Mouse (Mus musculus): ENCODE results near the gene Cyp26a1. TPM values are rescaled to one million over a fixed set of nuclear protein-coding genes. Genes with fewer than 3 reads are reported as not detected.

Cyp26a1 gene
- polyA plus RNA-seq, 1 experiment, result 5.3 TPM

DNA sequence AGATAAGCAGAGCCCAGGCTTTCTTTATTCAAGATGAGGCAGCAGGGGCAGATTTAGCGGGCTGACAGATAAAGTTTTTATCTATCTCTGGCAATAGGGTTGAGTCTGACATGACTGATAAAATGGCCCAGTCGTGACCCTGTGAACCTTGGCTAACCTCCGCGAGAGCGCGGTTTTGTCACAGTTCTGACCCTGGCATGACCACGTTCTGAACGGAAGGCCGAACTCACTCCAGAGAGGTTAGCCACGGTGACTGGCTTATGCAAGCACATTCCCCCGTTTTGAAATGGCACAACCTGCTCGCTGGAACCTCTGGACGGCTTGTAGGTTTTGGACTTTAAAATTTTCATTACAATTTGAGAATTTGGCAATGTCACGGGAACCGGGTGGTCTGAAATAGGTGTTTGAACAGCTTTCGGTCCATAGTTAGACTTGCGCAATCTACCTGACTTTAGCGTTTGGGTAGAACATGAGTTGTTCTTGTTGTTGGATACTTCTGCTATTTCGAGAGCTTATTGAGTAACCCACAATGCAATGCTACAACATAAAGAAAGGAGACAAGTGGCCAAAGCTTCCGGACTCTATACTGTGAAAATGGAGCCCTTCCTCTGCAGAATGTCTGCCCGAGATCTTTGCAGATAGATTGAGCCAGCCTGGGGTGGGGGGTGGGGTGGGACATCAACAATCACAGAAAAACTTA is 4.9 kb downstream of the Cyp26a1 start:
- H3K27ac ChIP-seq (ENCODE audit: insufficient read depth, low read length), result no peak overlapping the region
- H3K4me1 ChIP-seq (ENCODE audit: control insufficient read depth, insufficient read depth, low read length), result no peaks in the 10 kb centered on the region
- peaks cover 12% of the 10 kb centered on the region; the same call in 1 of the 2 replicates for H3K27me3 ChIP-seq (ENCODE audit: control insufficient read depth, insufficient read depth, low read length, poor library complexity, severe bottlenecking)
- no peaks in the 10 kb centered on the region for H3K9me3 ChIP-seq (replicated peaks; ENCODE audit: control insufficient read depth, insufficient read depth, low read length, poor library complexity, severe bottlenecking)
- no peak overlapping the region for H3K9ac ChIP-seq (ENCODE audit: low read depth, poor library complexity, severe bottlenecking)
- no peak overlapping the region for H3K4me3 ChIP-seq (ENCODE audit: low read depth, low read length)
- TF ChIP-seq POLR2A (IDR thresholded peaks at IDR 0.05; ENCODE audit: insufficient read depth, low read length) (no peak), EP300 (IDR thresholded peaks at IDR 0.05; ENCODE audit: insufficient read depth, low read depth, low read length) (no peak), CTCF (IDR thresholded peaks at IDR 0.05; ENCODE audit: low read depth, low read length) (no peak)
- no peaks in the 10 kb centered on the region for H3K36me3 ChIP-seq (ENCODE audit: control insufficient read depth, insufficient read depth, low read length, poor library complexity, severe bottlenecking)

DNA sequence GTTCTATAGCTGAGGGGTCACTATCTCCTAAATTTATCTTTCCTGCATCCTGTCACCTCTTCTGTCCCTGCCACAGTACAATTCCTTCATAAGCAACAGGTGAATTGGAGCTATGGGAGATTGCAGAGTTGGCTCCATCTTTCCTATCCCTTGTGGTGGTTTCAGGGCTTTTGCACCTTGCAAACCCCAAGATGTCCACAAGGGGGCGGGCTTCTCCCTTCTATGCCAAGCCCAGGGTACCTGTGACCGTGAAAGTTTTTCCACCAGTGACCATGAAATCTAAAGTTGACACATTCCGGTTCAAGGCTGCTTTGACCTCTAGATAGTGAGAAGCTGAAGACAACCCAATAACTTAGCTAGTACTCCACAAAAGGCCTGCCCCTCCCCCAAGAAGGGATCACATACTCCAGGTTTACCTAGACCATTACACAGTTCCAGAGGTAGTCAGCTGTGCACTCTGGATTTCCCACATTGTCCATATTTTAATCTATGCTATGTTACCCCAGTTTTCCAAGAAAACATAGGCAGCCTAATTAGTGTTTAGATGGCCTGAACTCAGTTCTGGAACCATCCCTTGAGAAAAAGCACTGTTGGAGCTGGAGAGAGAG is 6.4 kb downstream of the Cyp26a1 start:
- H3K27ac ChIP-seq (ENCODE audit: insufficient read depth, low read length), result no peak overlapping the region
- peaks cover 9% of the 10 kb centered on the region; the same call in 1 of the 2 replicates for H3K27me3 ChIP-seq (ENCODE audit: control insufficient read depth, insufficient read depth, low read length, poor library complexity, severe bottlenecking)
- H3K36me3 ChIP-seq (ENCODE audit: control insufficient read depth, insufficient read depth, low read length, poor library complexity, severe bottlenecking), result no peaks in the 10 kb centered on the region
- TF ChIP-seq EP300 (IDR thresholded peaks at IDR 0.05; ENCODE audit: insufficient read depth, low read depth, low read length), result no peak
- TF ChIP-seq CTCF (IDR thresholded peaks at IDR 0.05; ENCODE audit: low read depth, low read length), result peak; percentile 80
- no peak overlapping the region for H3K9ac ChIP-seq (ENCODE audit: low read depth, poor library complexity, severe bottlenecking)
- H3K9me3 ChIP-seq (replicated peaks; ENCODE audit: control insufficient read depth, insufficient read depth, low read length, poor library complexity, severe bottlenecking), result no peaks in the 10 kb centered on the region
- H3K4me3 ChIP-seq (ENCODE audit: low read depth, low read length), result no peak overlapping the region
- H3K4me1 ChIP-seq (ENCODE audit: control insufficient read depth, insufficient read depth, low read length), result no peaks in the 10 kb centered on the region

GRCm38 (mm10) chr19:37705722-37706121 is 8.1 kb downstream of the Cyp26a1 start:
- TF ChIP-seq CTCF (IDR thresholded peaks at IDR 0.05; ENCODE audit: low read depth, low read length), result no peak
- no peak for TF ChIP-seq POLR2A (IDR thresholded peaks at IDR 0.05; ENCODE audit: insufficient read depth, low read length)
- no peak for TF ChIP-seq EP300 (IDR thresholded peaks at IDR 0.05; ENCODE audit: insufficient read depth, low read depth, low read length)
- H3K27ac ChIP-seq (ENCODE audit: insufficient read depth, low read length), result no peak overlapping the region
- H3K9ac ChIP-seq (ENCODE audit: low read depth, poor library complexity, severe bottlenecking), result no peak overlapping the region
- H3K36me3 ChIP-seq (ENCODE audit: control insufficient read depth, insufficient read depth, low read length, poor library complexity, severe bottlenecking), result no peaks in the 10 kb centered on the region
- no peak overlapping the region for H3K4me3 ChIP-seq (ENCODE audit: low read depth, low read length)
- no peaks in the 10 kb centered on the region for H3K4me1 ChIP-seq (ENCODE audit: control insufficient read depth, insufficient read depth, low read length)
- H3K9me3 ChIP-seq (replicated peaks; ENCODE audit: control insufficient read depth, insufficient read depth, low read length, poor library complexity, severe bottlenecking), result no peaks in the 10 kb centered on the region
- no peaks in the 10 kb centered on the region for H3K27me3 ChIP-seq (ENCODE audit: control insufficient read depth, insufficient read depth, low read length, poor library complexity, severe bottlenecking)

- H3K27me3 ChIP-seq (ENCODE audit: control insufficient read depth, insufficient read depth, low read length, poor library complexity, severe bottlenecking), result no peaks in the 10 kb centered on the region
- H3K4me1 ChIP-seq (ENCODE audit: control insufficient read depth, insufficient read depth, low read length), result no peaks in the 10 kb centered on the region
- no peak for TF ChIP-seq EP300 (IDR thresholded peaks at IDR 0.05; ENCODE audit: insufficient read depth, low read depth, low read length)
- TF ChIP-seq CTCF (IDR thresholded peaks at IDR 0.05; ENCODE audit: low read depth, low read length), result no peak
- TF ChIP-seq POLR2A (IDR thresholded peaks at IDR 0.05; ENCODE audit: insufficient read depth, low read length), result no peak
- no peaks in the 10 kb centered on the region for H3K9me3 ChIP-seq (replicated peaks; ENCODE audit: control insufficient read depth, insufficient read depth, low read length, poor library complexity, severe bottlenecking)
- no peak overlapping the region for H3K4me3 ChIP-seq (ENCODE audit: low read depth, low read length)
- no peak overlapping the region for H3K9ac ChIP-seq (ENCODE audit: low read depth, poor library complexity, severe bottlenecking)
- H3K27ac ChIP-seq (ENCODE audit: insufficient read depth, low read length), result no peak overlapping the region
- H3K36me3 ChIP-seq (ENCODE audit: control insufficient read depth, insufficient read depth, low read length, poor library complexity, severe bottlenecking), result no peaks in the 10 kb centered on the region
These were observed 17.1 kb downstream of the Cyp26a1 start for GRCm38 (mm10) chr19:37714681-37715080.

GRCm38 (mm10) chr19:37715980-37716379 is 18.4 kb downstream of the Cyp26a1 start:
- Histone ChIP-seq H3K27me3 (ENCODE audit: control insufficient read depth, insufficient read depth, low read length, poor library complexity, severe bottlenecking) (no peaks in the 10 kb centered on the region), H3K36me3 (ENCODE audit: control insufficient read depth, insufficient read depth, low read length, poor library complexity, severe bottlenecking) (no peaks in the 10 kb centered on the region), H3K27ac (ENCODE audit: insufficient read depth, low read length) (no peak overlapping the region), H3K4me3 (ENCODE audit: low read depth, low read length) (no peak overlapping the region), H3K9me3 (replicated peaks; ENCODE audit: control insufficient read depth, insufficient read depth, low read length, poor library complexity, severe bottlenecking) (no peaks in the 10 kb centered on the region), H3K4me1 (ENCODE audit: control insufficient read depth, insufficient read depth, low read length) (no peaks in the 10 kb centered on the region), H3K9ac (ENCODE audit: low read depth, poor library complexity, severe bottlenecking) (no peak overlapping the region)
- TF ChIP-seq EP300 (IDR thresholded peaks at IDR 0.05; ENCODE audit: insufficient read depth, low read depth, low read length) (no peak), POLR2A (IDR thresholded peaks at IDR 0.05; ENCODE audit: insufficient read depth, low read length) (no peak), CTCF (IDR thresholded peaks at IDR 0.05; ENCODE audit: low read depth, low read length) (no peak)

DNA sequence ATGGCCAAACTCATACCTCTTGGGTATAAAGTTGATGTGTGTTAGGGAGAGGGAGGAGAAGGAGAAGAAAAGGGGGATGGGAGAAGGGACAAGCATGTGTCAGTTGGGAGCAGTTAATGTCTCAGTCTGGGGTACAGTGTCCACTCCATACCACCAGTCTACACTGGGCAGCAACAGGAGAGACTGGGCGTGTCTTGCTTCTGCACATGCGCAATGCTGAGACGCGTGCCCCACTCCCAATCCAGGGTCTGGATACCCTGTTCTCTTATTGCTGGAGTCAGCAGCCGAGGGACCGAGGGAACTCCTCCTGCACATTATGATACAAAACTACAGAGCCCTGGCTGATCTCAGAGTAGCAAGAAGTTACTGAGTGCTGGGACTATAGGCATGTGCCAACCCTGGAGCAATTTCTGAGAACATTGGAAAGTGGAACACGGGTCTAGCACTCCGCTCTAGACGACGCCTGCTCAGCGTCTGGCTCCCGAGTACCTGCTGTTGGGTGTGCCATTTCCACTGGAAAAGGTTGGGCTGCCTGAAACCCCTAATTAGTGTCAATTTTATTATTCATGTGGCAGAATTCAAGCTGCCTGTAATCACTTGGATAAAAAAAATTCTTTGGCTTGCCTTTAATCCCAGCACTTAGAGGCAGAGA is 19.1 kb downstream of the Cyp26a1 start:
- Histone ChIP-seq H3K9me3 (replicated peaks; ENCODE audit: control insufficient read depth, insufficient read depth, low read length, poor library complexity, severe bottlenecking) (no peaks in the 10 kb centered on the region), H3K27me3 (ENCODE audit: control insufficient read depth, insufficient read depth, low read length, poor library complexity, severe bottlenecking) (no peaks in the 10 kb centered on the region), H3K27ac (ENCODE audit: insufficient read depth, low read length) (no peak overlapping the region), H3K4me1 (ENCODE audit: control insufficient read depth, insufficient read depth, low read length) (no peaks in the 10 kb centered on the region), H3K36me3 (ENCODE audit: control insufficient read depth, insufficient read depth, low read length, poor library complexity, severe bottlenecking) (no peaks in the 10 kb centered on the region), H3K9ac (ENCODE audit: low read depth, poor library complexity, severe bottlenecking) (no peak overlapping the region), H3K4me3 (ENCODE audit: low read depth, low read length) (no peak overlapping the region)
- TF ChIP-seq EP300 (IDR thresholded peaks at IDR 0.05; ENCODE audit: insufficient read depth, low read depth, low read length) (no peak), POLR2A (IDR thresholded peaks at IDR 0.05; ENCODE audit: insufficient read depth, low read length) (no peak), CTCF (IDR thresholded peaks at IDR 0.05; ENCODE audit: low read depth, low read length) (no peak)
